Mouse (Mus musculus): Measurements from ENCODE around the gene Olfr523. TPM values are rescaled to one million over a fixed set of nuclear protein-coding genes. Genes with fewer than 3 reads are reported as not detected.

Olfr523 gene
- polyA plus RNA-seq, 2 experiments from 2014 or later: not detected

DNA sequence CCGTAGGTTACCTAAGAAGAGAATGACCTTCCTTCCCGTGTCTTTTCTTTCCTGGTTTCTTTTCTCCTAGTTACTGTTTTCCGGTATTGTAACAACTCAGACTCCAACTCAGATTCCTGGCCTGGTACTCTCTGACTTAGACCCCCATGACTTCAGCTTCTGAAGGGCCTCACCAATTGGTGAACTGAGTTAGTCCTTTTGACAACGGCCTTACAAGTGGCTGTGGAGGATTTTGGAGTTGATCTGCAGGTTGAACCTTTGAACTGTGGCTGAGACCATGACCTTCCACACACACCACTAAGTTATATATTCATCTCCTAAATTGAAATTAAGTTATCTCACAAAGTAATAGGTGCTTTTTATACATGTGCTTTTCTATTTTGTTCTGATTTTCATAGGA lies 11.2 kb downstream of the Olfr523 start:
- ATAC-seq: no peak

DNA sequence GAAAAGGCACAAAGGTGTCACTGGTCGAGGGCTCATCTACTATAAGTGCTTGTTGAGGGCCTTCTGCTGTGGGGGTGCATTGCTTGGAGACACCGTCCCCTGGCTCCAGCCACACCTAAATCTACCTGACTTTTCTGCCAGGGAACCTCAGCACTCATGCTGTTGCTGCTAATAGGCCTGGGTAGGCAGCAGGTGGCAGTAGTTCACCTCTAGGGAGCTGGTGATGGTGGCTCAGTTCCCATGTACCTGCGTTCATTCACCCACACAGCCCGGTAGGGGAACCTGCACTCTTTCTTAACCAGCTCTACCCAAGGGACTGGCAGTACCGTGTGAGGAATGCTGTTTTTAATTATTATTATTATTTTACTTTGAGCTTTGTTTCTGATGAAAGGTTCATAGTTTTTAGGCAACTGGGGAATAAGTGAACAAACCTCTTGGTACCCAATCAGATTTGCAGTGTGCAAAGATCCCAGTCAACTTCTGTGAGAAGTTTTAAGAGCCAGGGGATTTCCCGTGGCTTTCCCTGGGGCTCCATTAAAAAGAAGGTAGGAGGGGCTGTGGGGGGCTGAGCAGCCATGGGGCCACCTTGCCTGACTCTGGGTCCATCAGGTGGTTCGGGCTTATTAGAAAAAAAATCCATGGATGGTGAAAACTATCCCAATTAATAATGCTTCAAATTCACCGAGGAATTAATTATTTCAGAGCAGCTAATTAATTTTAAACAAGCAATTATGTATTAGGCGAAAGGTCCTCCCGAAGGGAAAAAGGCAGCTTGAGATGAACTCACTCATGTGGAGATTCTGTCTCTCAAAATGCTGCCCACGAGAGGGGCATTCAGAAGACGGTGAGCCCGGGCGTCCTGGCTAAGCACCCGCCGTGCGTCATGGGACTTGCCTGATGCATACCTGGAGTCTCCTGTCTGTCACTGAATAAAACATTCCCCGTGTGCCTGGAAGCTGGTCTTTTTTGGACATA lies 13.9 kb downstream of the Olfr523 start:
- ATAC-seq: peak; percentile 65

DNA sequence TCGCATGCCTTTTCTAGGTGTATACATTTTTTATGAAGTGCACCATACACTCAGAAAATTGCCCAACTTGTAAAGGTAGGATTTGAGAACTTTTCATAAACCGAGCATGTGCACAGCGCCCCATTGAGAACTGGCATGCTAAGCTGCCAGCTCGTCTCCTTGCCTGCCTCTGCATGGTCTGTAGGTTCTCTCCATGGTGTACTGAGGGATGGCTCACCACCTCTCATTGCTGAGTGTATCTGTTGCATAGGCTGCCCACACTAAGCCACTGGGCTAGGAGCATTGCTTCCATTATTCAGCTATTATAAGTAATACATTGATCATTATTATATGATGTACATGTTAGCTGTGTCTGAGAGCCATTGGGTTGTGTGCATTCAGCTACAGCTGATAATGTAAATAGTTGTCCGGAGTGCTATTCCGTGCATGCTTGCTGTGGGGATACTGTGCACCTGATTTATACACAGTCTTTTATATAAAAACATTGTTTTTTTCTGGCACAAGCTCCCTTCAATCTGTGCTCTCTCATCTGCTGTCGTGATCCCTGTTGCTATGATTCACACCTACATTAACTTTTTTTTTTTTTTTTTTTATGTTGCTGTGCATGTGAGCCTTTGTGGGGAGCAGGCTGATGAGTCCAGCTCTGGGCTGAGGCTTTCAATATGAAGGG lies 14.8 kb downstream of the Olfr523 start:
- ATAC-seq: no peak

- no peak for ATAC-seq
These were observed 15.6 kb downstream of the Olfr523 start for GRCm38 (mm10) chr7:140188391-140189328.

DNA sequence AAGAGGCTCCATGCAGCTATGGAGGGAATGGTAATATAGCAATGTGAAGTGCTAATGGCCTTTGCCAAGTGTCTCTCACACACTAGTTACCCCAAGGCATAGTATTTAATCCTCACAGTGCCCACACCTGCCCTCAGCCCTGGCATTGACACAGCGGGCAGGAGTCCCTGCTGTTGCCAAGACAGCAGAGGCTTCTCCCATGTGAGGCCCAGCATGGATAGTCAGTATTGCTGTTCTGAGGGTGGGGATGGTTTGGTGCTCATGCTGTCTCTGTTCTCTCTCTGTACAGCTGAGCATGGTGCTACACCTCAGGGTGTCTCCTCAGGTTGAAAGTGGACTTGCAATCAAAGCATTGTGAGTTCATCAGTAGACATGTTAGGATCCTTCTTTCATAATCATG lies 17.4 kb downstream of the Olfr523 start:
- ATAC-seq: no peak

DNA sequence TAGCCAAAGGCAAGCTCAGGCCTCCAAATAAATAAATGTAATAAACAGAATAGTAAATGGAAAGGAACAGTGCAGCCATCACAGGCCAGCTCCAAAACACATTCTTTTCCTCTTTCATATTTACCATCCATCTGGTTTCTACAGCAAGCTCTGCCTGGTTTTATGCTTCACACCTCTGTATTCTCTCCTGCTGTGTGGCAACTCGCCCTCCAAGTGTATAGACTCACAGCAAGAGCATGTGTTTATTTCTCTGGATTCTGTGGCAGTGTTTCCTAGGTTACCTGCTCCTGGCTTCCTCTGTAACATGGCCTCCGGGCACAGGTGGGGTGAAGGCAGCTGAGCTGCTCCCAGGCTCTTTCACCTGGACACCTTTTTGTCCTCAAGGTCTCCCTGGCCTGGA lies 19.4 kb downstream of the Olfr523 start:
- no peak for ATAC-seq

DNA sequence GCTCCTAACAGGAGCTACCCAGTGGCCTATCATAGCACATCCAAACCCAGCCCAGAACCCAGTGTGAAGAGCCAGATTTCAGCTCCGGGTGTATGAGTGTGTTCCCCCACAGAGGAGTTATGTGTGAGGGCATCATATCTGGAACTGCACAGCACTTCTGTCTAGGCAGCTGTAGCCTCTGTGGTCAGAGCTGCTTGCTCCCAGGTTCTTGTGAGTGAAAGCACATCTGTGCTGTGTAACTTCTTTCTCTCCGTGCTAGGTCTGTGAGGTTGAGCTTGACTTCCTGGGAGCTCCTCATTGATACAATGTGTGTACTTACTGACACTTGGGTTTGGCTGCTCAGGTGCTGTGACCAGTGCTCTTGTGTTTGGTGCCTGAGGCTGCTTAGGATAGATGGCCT lies 19.8 kb downstream of the Olfr523 start:
- no peak for ATAC-seq

GRCm38 (mm10) chr7:140194031-140194430 lies 21.0 kb downstream of the Olfr523 start:
- ATAC-seq: no peak

DNA sequence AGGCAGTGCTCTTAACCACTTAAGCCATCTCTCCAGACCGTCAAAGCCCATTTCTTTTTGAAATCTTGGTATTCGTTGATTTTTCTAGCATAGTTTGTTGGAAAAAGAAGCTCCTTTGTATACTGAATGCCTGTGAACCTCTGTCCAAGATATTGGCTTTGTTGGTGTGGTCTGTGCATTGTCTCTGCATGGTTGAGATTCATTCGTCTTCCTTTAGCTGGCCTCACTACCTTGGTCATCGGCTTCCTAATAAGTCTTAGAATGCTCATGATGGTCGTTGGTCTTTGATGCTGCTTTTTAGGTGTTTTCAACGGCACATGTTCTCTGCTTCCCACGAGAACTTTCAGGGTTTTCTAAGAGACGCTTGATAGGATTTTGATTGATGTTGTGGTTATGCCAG lies 23.0 kb downstream of the Olfr523 start:
- ATAC-seq: no peak

DNA sequence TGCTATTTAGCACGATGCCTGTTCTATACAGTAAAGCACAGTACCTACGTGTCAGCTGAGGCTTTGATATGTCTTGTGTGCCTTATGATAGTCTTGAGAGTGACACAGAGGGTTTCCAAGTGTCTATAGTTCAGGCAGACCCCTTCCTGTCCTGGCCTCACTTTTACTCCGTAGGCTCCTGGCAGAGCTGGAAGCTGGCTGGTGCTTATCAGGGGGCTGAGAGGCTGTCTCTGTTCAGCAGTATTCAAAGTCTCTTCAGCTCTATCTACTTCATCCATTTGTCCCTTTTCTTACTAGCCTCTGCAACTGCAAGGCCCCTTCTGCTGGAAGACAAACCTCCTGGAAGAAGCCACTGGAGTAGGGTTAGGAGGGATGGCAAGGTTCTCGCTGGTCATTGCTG lies 28.1 kb downstream of the Olfr523 start:
- no peak for ATAC-seq

DNA sequence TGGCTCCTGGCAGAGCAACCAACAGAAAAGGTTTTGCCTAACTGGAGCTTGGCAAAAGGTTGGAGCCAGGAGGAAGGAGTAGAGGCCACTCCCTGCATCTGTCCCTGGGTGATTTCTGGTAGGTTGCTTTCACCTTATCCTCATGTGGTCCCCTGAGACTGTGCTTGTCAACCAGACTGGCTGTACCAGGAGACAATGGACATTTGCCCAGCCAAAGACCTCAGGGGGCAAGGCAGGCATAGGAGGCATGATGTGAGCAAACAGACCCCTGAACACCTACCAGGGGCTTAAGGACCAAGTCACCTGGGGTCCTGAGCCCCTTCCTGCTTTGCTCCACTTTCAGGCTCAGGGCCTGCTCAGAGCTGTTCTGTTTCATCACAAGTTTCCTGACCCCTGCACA lies 32.8 kb downstream of the Olfr523 start, which contains the start of gene Olfr524:
Gene Olfr524 (minus strand): TSS at position 101 of the 400 bp plus-strand sequence.
- no peak for ATAC-seq

DNA sequence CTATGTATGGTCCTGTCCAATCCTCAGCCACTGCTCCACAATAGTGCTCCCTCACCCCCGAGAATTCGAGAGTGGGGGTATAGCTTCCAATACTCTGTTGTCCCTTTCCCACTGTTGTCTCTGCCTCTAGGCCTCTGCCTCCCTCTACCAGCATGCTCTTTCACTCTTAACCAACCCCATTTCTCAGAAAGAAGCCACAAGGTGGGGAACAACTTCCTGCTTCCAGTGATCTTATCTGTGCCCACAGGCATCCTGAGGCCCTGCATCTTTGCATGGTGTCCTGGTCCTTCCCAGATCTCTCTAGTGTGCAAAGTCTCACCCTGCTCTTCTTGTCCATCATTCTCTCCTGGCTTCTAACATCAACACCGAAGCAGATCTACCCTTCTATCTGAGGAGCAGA lies 33.9 kb downstream of the Olfr523 start:
- ATAC-seq: peak; percentile 29

DNA sequence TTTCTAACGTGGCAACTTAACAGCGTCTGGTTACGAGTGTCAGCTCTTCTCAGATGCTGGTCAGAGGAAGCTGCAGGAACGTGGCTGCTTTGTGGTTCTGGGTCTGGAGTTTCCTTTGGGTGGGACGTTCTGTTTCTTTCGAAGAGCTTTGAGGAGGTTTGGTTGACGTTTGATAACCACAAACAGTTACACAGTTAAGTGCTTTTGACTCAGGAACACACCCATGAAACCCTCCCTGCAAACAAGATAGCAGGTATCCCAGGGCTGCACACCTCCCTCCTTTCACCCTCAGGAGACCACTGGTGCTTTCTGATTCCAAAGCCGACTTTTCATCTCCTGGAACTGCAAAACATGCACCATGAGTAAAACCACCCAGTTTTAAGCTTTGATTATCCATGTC lies 35.1 kb downstream of the Olfr523 start:
- peak; percentile 68 for ATAC-seq

- no peak for ATAC-seq
These were observed 35.7 kb downstream of the Olfr523 start for GRCm38 (mm10) chr7:140208677-140209076.

DNA sequence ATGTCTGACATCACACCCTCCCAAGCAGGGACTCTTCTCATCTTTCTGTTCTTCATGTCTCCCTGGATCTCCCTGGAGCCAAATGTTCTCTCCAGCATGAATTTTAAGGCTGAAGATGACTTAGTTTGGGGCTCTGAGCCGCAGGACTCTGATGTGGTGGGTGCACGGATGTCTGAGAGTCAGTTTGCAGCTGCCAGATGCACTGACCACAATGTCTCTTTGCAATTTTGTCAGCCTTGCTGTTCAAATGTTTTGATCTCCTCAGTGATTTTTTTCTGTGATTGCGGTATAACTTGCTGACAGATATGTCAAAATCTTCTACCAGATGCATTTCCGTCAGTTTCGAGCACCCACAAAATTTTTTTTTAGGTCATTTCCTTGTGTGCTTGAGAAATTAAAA lies 40.8 kb downstream of the Olfr523 start:
- peak; percentile 78 for ATAC-seq

DNA sequence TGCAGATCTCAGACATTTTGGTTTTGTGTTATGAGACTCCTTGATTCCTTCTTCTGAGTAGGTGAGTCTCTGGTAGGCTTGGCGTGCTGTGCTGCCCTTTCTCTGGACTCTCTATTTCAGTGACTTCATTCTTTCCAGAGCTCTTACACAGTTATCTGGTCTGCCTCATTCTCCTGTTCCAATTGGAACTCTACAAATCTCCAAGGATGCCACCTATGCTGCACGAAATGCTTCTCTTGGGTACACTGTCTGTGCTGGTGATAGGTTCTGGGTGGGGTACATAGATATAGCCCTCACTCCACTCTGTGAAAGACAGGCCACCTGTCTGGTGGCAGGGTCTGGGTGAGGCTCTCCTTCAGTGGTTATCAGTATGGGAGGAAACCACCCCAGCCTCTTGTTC lies 45.0 kb downstream of the Olfr523 start, which contains the start of gene Cd163l1:
Gene Cd163l1 (plus strand): TSS at position 301 of the 400 bp plus-strand sequence.
- no peak for ATAC-seq

- no peak for ATAC-seq
These were observed 46.3 kb downstream of the Olfr523 start for GRCm38 (mm10) chr7:140219268-140219667.

DNA sequence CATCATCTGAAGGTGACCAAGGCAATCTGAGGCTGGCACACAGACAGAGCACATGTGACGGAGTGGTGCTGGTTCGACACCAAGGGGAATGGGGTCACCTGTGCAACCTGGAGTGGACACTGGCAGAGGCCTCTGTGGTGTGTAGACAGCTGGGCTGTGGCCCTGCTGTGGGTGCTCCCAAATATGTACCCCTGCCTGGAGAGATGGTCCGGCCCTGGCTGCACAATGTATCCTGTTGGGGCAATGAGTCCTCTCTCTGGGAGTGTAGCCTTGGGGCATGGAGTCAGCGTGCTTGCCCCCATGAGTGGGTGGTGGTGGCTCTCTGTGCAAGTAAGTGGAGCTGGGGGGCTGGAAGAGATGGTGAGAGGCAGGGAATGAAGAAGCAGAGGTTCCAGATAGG lies 47.4 kb downstream of the Olfr523 start:
- no peak for ATAC-seq

DNA sequence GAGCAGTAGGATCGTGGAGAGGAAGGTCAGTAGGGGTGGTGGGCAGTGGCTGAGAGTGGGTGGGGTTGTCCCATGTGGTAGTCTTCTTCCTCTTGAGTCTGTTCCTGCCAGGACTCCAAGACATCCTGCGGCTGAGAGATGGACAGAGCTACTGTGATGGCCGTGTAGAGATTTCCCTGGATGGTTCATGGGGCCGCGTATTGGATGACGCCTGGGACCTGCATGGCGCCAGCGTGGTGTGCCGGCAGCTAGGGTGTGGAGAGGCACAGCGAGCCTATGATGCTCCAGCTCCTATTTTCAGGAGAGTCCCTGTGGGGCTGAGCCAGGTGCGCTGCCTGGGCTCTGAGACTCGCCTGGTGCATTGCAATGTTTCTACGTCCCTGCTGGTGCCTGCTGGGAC lies 51.2 kb downstream of the Olfr523 start:
- no peak for ATAC-seq
